ENCODE assay signal across 8 mouse cellular contexts in the genomic region with DNA sequence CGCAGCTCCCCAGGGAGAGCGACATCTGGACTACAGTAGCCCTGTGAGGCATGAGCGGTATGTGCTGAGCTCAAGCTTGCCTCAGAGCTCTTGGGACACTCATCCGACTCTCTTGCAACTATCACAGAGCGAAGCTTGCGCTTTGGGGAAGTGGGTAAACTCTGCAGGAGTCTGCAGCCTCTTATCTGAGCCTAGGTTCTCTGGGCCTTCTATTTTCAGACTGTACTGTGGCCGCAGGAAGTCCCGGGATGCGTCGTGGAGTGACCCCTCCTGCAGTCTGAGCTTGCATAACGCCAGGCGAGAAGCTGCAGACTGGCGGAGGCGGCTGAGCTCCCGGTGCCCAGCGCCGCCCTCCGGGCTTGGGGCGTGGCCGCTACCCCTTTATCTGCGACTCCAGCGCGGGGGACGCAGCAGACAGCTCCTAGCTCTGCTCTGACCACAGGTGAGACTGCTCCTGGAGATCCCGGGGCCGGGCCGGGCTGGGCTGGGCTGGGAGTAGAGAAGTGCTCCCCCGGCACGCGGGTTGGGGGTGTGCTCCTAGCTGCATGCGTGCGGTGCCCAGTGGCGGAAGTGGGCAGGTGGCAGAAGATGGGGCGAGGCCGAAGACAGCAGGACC. TPM values are rescaled to one million over a fixed set of nuclear protein-coding genes. Genes with fewer than 3 reads are reported as not detected.
DNase-seq lines count a peak whose midpoint lies in the region; ATAC-seq and TF ChIP-seq lines count a peak whose summit lies in the region.

Gene Paqr7 (plus strand): TSS at position 103 of the 616 bp plus-strand sequence.

- H3K9ac ChIP-seq in forebrain, embryonic 14.5 days (ENCODE audit: low read length): peak within 1 kb of the TSS; percentile 75
- peak within 1 kb of the TSS; percentile 59 for H3K9ac ChIP-seq in heart, postnatal 0 days (replicated peaks; ENCODE audit: low read depth, low read length)
- H3K9ac ChIP-seq in liver, embryonic 15.5 days: peak within 1 kb of the TSS; percentile 47
- peak within 1 kb of the TSS; percentile 29; the same call in 1 of the 2 replicates for H3K9ac ChIP-seq in stomach, embryonic 14.5 days (replicated peaks; ENCODE audit: low read depth, low read length)

- peak; percentile 46; the same call in 1 of the 2 replicates for TF ChIP-seq EP300 in heart, postnatal 0 days (IDR thresholded peaks at IDR 0.05; ENCODE audit: low read depth)

- ATAC-seq in cerebellum, adult (ENCODE audit: insufficient number of reproducible peaks, low FRiP score, low TSS enrichment): peak; percentile 77
- ATAC-seq in forebrain, embryonic 14.5 days: peak; percentile 80
- ATAC-seq in heart, postnatal 0 days (ENCODE audit: insufficient read depth, low read depth): peak; percentile 82
- ATAC-seq in liver, embryonic 15.5 days (ENCODE audit: insufficient read depth): peak; percentile 81
- peak; percentile 71 for ATAC-seq in stomach, embryonic 14.5 days (ENCODE audit: insufficient number of reproducible peaks, insufficient read depth, low FRiP score, low read depth)

- peaks cover 32% of the 10 kb centered on the region for H3K27me3 ChIP-seq in E14TG2a.4 (ENCODE audit: insufficient read depth, low read length)
- no peaks in the 10 kb centered on the region for H3K27me3 ChIP-seq in forebrain, embryonic 14.5 days (replicated peaks; ENCODE audit: control insufficient read depth, insufficient read depth, low read length)
- H3K27me3 ChIP-seq in heart, postnatal 0 days (ENCODE audit: control insufficient read depth, insufficient read depth, low read length): no peaks in the 10 kb centered on the region
- H3K27me3 ChIP-seq in liver, embryonic 15.5 days: peaks cover 11% of the 10 kb centered on the region; the same call in 1 of the 2 replicates
- H3K27me3 ChIP-seq in stomach, embryonic 14.5 days (ENCODE audit: control insufficient read depth, insufficient read depth, low read length): no peaks in the 10 kb centered on the region

- no peaks in the 10 kb centered on the region for H3K36me3 ChIP-seq in E14TG2a.4 (ENCODE audit: insufficient read depth, low read length)
- no peaks in the 10 kb centered on the region for H3K36me3 ChIP-seq in forebrain, embryonic 14.5 days (ENCODE audit: control insufficient read depth, insufficient read depth, low read length)
- H3K36me3 ChIP-seq in heart, postnatal 0 days (replicated peaks; ENCODE audit: control insufficient read depth, insufficient read depth, low read length): no peaks in the 10 kb centered on the region
- H3K36me3 ChIP-seq in liver, embryonic 15.5 days (replicated peaks): no peaks in the 10 kb centered on the region
- no peaks in the 10 kb centered on the region for H3K36me3 ChIP-seq in stomach, embryonic 14.5 days (ENCODE audit: control insufficient read depth, insufficient read depth, low read length)

- peak within 1 kb of the TSS; percentile 30; the same call in 1 of the 2 replicates for H3K27ac ChIP-seq in forebrain, embryonic 14.5 days (ENCODE audit: low read depth, low read length)
- H3K27ac ChIP-seq in heart, postnatal 0 days (ENCODE audit: low read depth): peak within 1 kb of the TSS; percentile 81
- H3K27ac ChIP-seq in liver, embryonic 15.5 days (replicated peaks): peak within 1 kb of the TSS; percentile 84
- peak within 1 kb of the TSS; percentile 21; the same call in 1 of the 2 replicates for H3K27ac ChIP-seq in stomach, embryonic 14.5 days (ENCODE audit: low read length)

- no peak for TF ChIP-seq CTCF in E14TG2a.4 (conservative IDR thresholded peaks at IDR 0.05; ENCODE audit: low read length)
- TF ChIP-seq CTCF in heart, postnatal 0 days (IDR thresholded peaks at IDR 0.05; ENCODE audit: low read depth): 0 out of 2 replicates have a peak, but pooled peaks have one; percentile 0

- H3K4me2 ChIP-seq in forebrain, embryonic 14.5 days (ENCODE audit: low read length): peak within 1 kb of the TSS; percentile 97
- H3K4me2 ChIP-seq in heart, postnatal 0 days (ENCODE audit: low read depth, low read length): peak within 1 kb of the TSS; percentile 96
- H3K4me2 ChIP-seq in liver, embryonic 15.5 days: peak within 1 kb of the TSS; percentile 94
- peak within 1 kb of the TSS; percentile 95 for H3K4me2 ChIP-seq in stomach, embryonic 14.5 days (replicated peaks; ENCODE audit: low read depth, low read length)

- peaks cover 60% of the 10 kb centered on the region for H3K4me1 ChIP-seq in E14TG2a.4 (replicated peaks; ENCODE audit: low read depth, low read length)
- peaks cover 2% of the 10 kb centered on the region; the same call in 1 of the 2 replicates for H3K4me1 ChIP-seq in forebrain, embryonic 14.5 days (ENCODE audit: control insufficient read depth, insufficient read depth, low read length)
- H3K4me1 ChIP-seq in heart, postnatal 0 days (ENCODE audit: control insufficient read depth, insufficient read depth): peaks cover 36% of the 10 kb centered on the region
- peaks cover 57% of the 10 kb centered on the region for H3K4me1 ChIP-seq in liver, embryonic 15.5 days (replicated peaks)
- H3K4me1 ChIP-seq in stomach, embryonic 14.5 days (ENCODE audit: control insufficient read depth, insufficient read depth, low read length): peaks cover 14% of the 10 kb centered on the region; the same call in 1 of the 2 replicates

- H3K9me3 ChIP-seq in E14TG2a.4 (ENCODE audit: low read length): no peaks in the 10 kb centered on the region
- H3K9me3 ChIP-seq in forebrain, embryonic 14.5 days (replicated peaks; ENCODE audit: control insufficient read depth, low read length): no peaks in the 10 kb centered on the region
- H3K9me3 ChIP-seq in heart, postnatal 0 days (replicated peaks; ENCODE audit: control insufficient read depth, low read length): no peaks in the 10 kb centered on the region
- no peaks in the 10 kb centered on the region for H3K9me3 ChIP-seq in liver, embryonic 15.5 days (replicated peaks)
- no peaks in the 10 kb centered on the region for H3K9me3 ChIP-seq in stomach, embryonic 14.5 days (ENCODE audit: control insufficient read depth, low read depth, low read length)

- 4% methylated on average over 35 of the region's 35 CpGs for WGBS in forebrain, embryonic 14.5 days
- WGBS in heart, postnatal 0 days: 1% methylated on average over 35 of the region's 35 CpGs
- under 1% methylated on average over 35 of the region's 35 CpGs for WGBS in liver, embryonic 15.5 days (ENCODE audit: insufficient replicate concordance)
- WGBS in stomach, embryonic 14.5 days: 5% methylated on average over 35 of the region's 35 CpGs

- DNase-seq in forebrain, embryonic 14.5 days (ENCODE audit: low spot score): no peak
- DNase-seq in heart, postnatal 0 days (ENCODE audit: low spot score): peak; percentile 68
- peak; percentile 82 to 93 for DNase-seq in kidney, postnatal 25 days
- peak; percentile 42 to 49 for DNase-seq in natural killer cell, adult 2 months (ENCODE audit: low spot score in 2 of 2)

- peak within 1 kb of the TSS; percentile 66 for H3K4me3 ChIP-seq in E14TG2a.4 (replicated peaks; ENCODE audit: low read length)
- peak within 1 kb of the TSS; percentile 52 for H3K4me3 ChIP-seq in forebrain, embryonic 14.5 days (ENCODE audit: low read depth, low read length)
- peak within 1 kb of the TSS; percentile 60 for H3K4me3 ChIP-seq in heart, postnatal 0 days (ENCODE audit: low read depth, low read length)
- peak within 1 kb of the TSS; percentile 62 for H3K4me3 ChIP-seq in liver, embryonic 15.5 days (replicated peaks)
- H3K4me3 ChIP-seq in stomach, embryonic 14.5 days (ENCODE audit: low read depth, low read length): peak within 1 kb of the TSS; percentile 52

RNA-seq across cellular contexts. Expression of gene Paqr7, which starts in this region (rescaled TPM):
- 4.3 and 6.0 TPM in 2 replicates for polyA plus RNA-seq in forebrain, embryonic 14.5 days (2014; fragmentation: Nextera tagmentation; extraction: Ambion mirVana)
- 13.1 and 25.4 TPM in 2 replicates for total RNA-seq in heart, postnatal 0 days (2014; rRNA removed; ENCODE audit: low replicate concordance)
- 15.4 and 18.7 TPM in 2 replicates for polyA plus RNA-seq in heart, postnatal 0 days (2015; fragmentation: Nextera tagmentation; extraction: Ambion mirVana)
- polyA plus RNA-seq in liver, embryonic 15.5 days (2015; fragmentation: Nextera tagmentation; extraction: Ambion mirVana): 7.8 and 8.4 TPM in 2 replicates
- polyA plus RNA-seq in stomach, embryonic 14.5 days (2014; fragmentation: Nextera tagmentation; extraction: Ambion mirVana): 2.2 and 2.3 TPM in 2 replicates

Comparison
In these comparisons a context has a peak if more than half of its experiments do, and no peak if none do; other contexts are left out.
1. H3K27ac ChIP-seq: peak in every context shown above with its lines; median percentile 84 in liver, embryonic 15.5 days; 81 in heart, postnatal 0 days; 30 in forebrain, embryonic 14.5 days; 21 in stomach, embryonic 14.5 days.